Mouse (Mus musculus): ENCODE measurements around the gene Sec1.

DNA sequence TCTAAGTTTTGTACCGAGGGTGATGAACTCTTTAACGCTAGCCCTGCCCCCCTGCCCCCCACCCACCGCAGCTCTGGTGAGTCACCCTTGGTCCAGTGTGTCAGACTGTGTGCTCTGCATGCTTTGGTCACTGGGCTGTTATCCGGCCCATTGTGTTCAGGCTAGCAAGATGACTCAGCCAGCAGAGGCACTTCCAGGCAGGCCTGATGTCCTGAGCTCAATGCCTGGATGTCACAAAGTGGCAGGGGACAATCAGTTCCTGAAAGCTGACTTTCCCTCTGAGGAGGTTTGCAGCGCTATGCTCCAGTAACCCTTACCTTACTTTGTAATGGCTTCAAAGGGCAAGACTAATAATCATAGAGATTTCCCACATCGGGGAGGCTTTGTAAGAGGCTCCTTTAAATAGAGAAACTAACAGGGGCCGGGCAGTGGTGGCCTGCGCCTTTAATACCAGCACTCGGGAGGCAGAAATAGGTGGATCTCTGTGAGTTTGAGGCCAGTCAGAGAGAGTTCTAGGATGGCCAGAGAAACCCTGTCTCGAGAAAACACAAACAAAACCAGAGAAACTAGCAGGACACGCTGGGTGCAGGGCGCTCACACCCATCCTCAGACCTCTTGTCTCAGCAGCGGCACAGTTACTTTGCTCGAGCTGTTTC, 14.1 kb downstream of the Sec1 start:
- no peak for TF ChIP-seq GATA1 (IDR thresholded peaks at IDR 0.05; ENCODE audit: low read length)
- TF ChIP-seq TAL1 (IDR thresholded peaks at IDR 0.05; ENCODE audit: low read length): no peak
